Mouse (Mus musculus) liver, embryonic 11.5 days (tissue): ENCODE measurements around the gene Sept1. TPM values are rescaled to one million over a fixed set of nuclear protein-coding genes. Genes with fewer than 3 reads are reported as not detected.

Source experiments
- ATAC-seq: fragments of 200-750 bp; cut with Nextera tagmentation; replicated peaks from 2 replicates; pipeline ENCODE4 v1.8.0; 2017; ENCODE audit warnings: moderate number of reproducible peaks, mild to moderate bottlenecking, moderate TSS enrichment, moderate library complexity; ENCODE audit not compliant: low FRiP score
- DNase-seq: peaks from one replicate; pipeline ENCODE4 v3.0.0-alpha.2; 2017; ENCODE audit warnings: low spot score
- H3K27ac ChIP-seq: fragments of 300-500 bp; sonication (generic); 2 replicates; pipeline ENCODE4 v1.5.1; 2014; ENCODE audit warnings: mild to moderate bottlenecking, low read depth, low read length, control low read depth
- H3K27me3 ChIP-seq: fragments of 300-500 bp; sonication (generic); replicated peaks from 2 replicates; pipeline ENCODE4 v1.6.1; 2014; ENCODE audit warnings: low read length, mixed read lengths; ENCODE audit not compliant: control insufficient read depth, insufficient read depth
- H3K36me3 ChIP-seq: fragments of 300-500 bp; sonication (generic); 2 replicates; pipeline ENCODE4 v1.6.1; 2014; ENCODE audit warnings: mild to moderate bottlenecking, low read length, moderate library complexity, mixed read lengths; ENCODE audit not compliant: control insufficient read depth, insufficient read depth
- H3K4me1 ChIP-seq: fragments of 300-500 bp; sonication (generic); replicated peaks from 2 replicates; pipeline ENCODE4 v1.6.1; 2014; ENCODE audit warnings: low read length, mixed read lengths; ENCODE audit not compliant: control insufficient read depth, insufficient read depth
- H3K4me2 ChIP-seq: fragments of 300-500 bp; sonication (generic); 2 replicates; pipeline ENCODE4 v1.6.1; 2014; ENCODE audit warnings: mild to moderate bottlenecking, control low read depth, moderate library complexity
- H3K4me3 ChIP-seq: fragments of 300-500 bp; sonication (generic); 2 replicates; pipeline ENCODE4 v1.5.1; 2014; ENCODE audit warnings: low read depth, low read length, control low read depth
- H3K9ac ChIP-seq: fragments of 300-500 bp; sonication (generic); 2 replicates; pipeline ENCODE4 v1.6.1; 2014; ENCODE audit warnings: low read depth, low read length, control low read depth
- H3K9me3 ChIP-seq: fragments of 300-500 bp; sonication (generic); 2 replicates; pipeline ENCODE4 v1.6.1; 2016; ENCODE audit warnings: low read length, inconsistent platforms, mixed read lengths; ENCODE audit not compliant: control insufficient read depth
- WGBS: fragments of 180-500 bp; shearing (Covaris S2); extraction: QIAGEN DNeasy Blood & Tissue Kit; methylation state at CpG from one replicate; pipeline ENCODE4 v1.1.7; 2014; 5-methylcytosine and 5-hydroxymethylcytosine counted together
- polyA plus RNA-seq: library from polyadenylated mRNA; unstranded; fragments of >200 nt; fragmentation: Nextera tagmentation; extraction: Ambion mirVana; gene quantifications from 2 replicates; pipeline ENCODE4 v1.2.1, GENCODE M21; 2014

Sept1 gene
- polyA plus RNA-seq, 1 experiment from 2014 or later: 17.5 TPM

- peaks cover 35% of the 10 kb centered on the region for H3K4me1 ChIP-seq
- no peak overlapping the region for H3K27ac ChIP-seq
- no peak overlapping the region for H3K4me2 ChIP-seq
- no peaks in the 10 kb centered on the region; the same call in 1 of the 2 replicates for H3K27me3 ChIP-seq
- no peaks in the 10 kb centered on the region for H3K9me3 ChIP-seq
- H3K4me3 ChIP-seq: no peak overlapping the region
- DNase-seq: no peak
- no peak overlapping the region for H3K9ac ChIP-seq
- 88% methylated on average over 5 of the region's 5 CpGs for WGBS
- H3K36me3 ChIP-seq: no peaks in the 10 kb centered on the region
- ATAC-seq: no peak
These were observed 16.6 kb downstream of the Sept1 start for GRCm38 (mm10) chr7:127216307-127216706.

- peak; percentile 56 for ATAC-seq
- WGBS: 24% methylated on average over 33 of the region's 33 CpGs
- Histone ChIP-seq H3K27ac (no peak overlapping the region), H3K36me3 (no peaks in the 10 kb centered on the region), H3K9ac (0 out of 2 replicates have a peak overlapping the region, but pooled peaks have one; percentile 39), H3K9me3 (no peaks in the 10 kb centered on the region), H3K4me1 (peaks cover 35% of the 10 kb centered on the region), H3K4me2 (peak overlapping the region; percentile 58), H3K4me3 (peak overlapping the region; percentile 31), H3K27me3 (no peaks in the 10 kb centered on the region; the same call in 1 of the 2 replicates)
- peak; percentile 67 for DNase-seq
These were observed 17.7 kb downstream of the Sept1 start for GRCm38 (mm10) chr7:127214981-127215871.

- ATAC-seq: no peak
- 50% methylated on average over 21 of the region's 21 CpGs for WGBS
- DNase-seq: no peak
- Histone ChIP-seq H3K4me3 (no peak overlapping the region; the same call in 1 of the 2 replicates), H3K27ac (no peak overlapping the region), H3K9me3 (no peaks in the 10 kb centered on the region), H3K36me3 (no peaks in the 10 kb centered on the region), H3K4me1 (peaks cover 40% of the 10 kb centered on the region), H3K4me2 (peak overlapping the region; percentile 58), H3K9ac (no peak overlapping the region), H3K27me3 (no peaks in the 10 kb centered on the region; the same call in 1 of the 2 replicates)
These were observed 18.4 kb downstream of the Sept1 start for GRCm38 (mm10) chr7:127214521-127214920.

GRCm38 (mm10) chr7:127213930-127214329 lies 19.0 kb downstream of the Sept1 start:
- WGBS: 55% methylated on average over 12 of the region's 12 CpGs
- H3K4me1 ChIP-seq: peaks cover 38% of the 10 kb centered on the region
- H3K36me3 ChIP-seq: no peaks in the 10 kb centered on the region
- no peaks in the 10 kb centered on the region; the same call in 1 of the 2 replicates for H3K27me3 ChIP-seq
- H3K9ac ChIP-seq: no peak overlapping the region
- DNase-seq (no peak), ATAC-seq (no peak)
- H3K27ac ChIP-seq: no peak overlapping the region
- no peaks in the 10 kb centered on the region for H3K9me3 ChIP-seq
- no peak overlapping the region for H3K4me3 ChIP-seq
- H3K4me2 ChIP-seq: no peak overlapping the region; the same call in 1 of the 2 replicates

GRCm38 (mm10) chr7:127213485-127213884 lies 19.4 kb downstream of the Sept1 start:
- WGBS: 36% methylated on average over 7 of the region's 7 CpGs
- Histone ChIP-seq H3K4me3 (no peak overlapping the region), H3K36me3 (no peaks in the 10 kb centered on the region), H3K4me2 (no peak overlapping the region; the same call in 1 of the 2 replicates), H3K27ac (no peak overlapping the region), H3K9ac (no peak overlapping the region), H3K9me3 (no peaks in the 10 kb centered on the region), H3K27me3 (no peaks in the 10 kb centered on the region; the same call in 1 of the 2 replicates), H3K4me1 (peaks cover 35% of the 10 kb centered on the region)
- DNase-seq (no peak), ATAC-seq (no peak)

- 81% methylated on average over 12 of the region's 12 CpGs for WGBS
- no peak for ATAC-seq
These were observed 20.3 kb downstream of the Sept1 start for GRCm38 (mm10) chr7:127212432-127213250.

GRCm38 (mm10) chr7:127211014-127211745 lies 21.8 kb downstream of the Sept1 start:
- Histone ChIP-seq H3K27me3 (no peaks in the 10 kb centered on the region; the same call in 1 of the 2 replicates), H3K9me3 (no peaks in the 10 kb centered on the region), H3K4me1 (peaks cover 21% of the 10 kb centered on the region), H3K36me3 (no peaks in the 10 kb centered on the region), H3K4me3 (no peak overlapping the region), H3K9ac (no peak overlapping the region), H3K4me2 (no peak overlapping the region), H3K27ac (no peak overlapping the region; the same call in 1 of the 2 replicates)
- DNase-seq (no peak), ATAC-seq (no peak)
- WGBS: 76% methylated on average over 5 of the region's 5 CpGs

More at GRCm38 (mm10) chr7:127212432-127213250, 20.3 kb downstream of the Sept1 start:
- no peak overlapping the region for H3K27ac ChIP-seq
- no peaks in the 10 kb centered on the region for H3K9me3 ChIP-seq
- no peak for DNase-seq
- no peak overlapping the region for H3K4me3 ChIP-seq
- no peaks in the 10 kb centered on the region; the same call in 1 of the 2 replicates for H3K27me3 ChIP-seq
- H3K9ac ChIP-seq: no peak overlapping the region
- H3K4me1 ChIP-seq: peaks cover 26% of the 10 kb centered on the region
- H3K4me2 ChIP-seq: no peak overlapping the region
- H3K36me3 ChIP-seq: no peaks in the 10 kb centered on the region

- peaks cover 25% of the 10 kb centered on the region for H3K4me1 ChIP-seq
- no peak overlapping the region for H3K9ac ChIP-seq
- WGBS: 91% methylated on average over 4 of the region's 4 CpGs
- peaks cover under 1% of the 10 kb centered on the region for H3K36me3 ChIP-seq
- H3K9me3 ChIP-seq: no peaks in the 10 kb centered on the region
- DNase-seq (no peak), ATAC-seq (no peak)
- H3K4me3 ChIP-seq: no peak overlapping the region
- no peaks in the 10 kb centered on the region; the same call in 1 of the 2 replicates for H3K27me3 ChIP-seq
- 0 out of 2 replicates have a peak overlapping the region, but pooled peaks have one; percentile 69 for H3K27ac ChIP-seq
- H3K4me2 ChIP-seq: no peak overlapping the region; the same call in 1 of the 2 replicates
These were observed 22.7 kb downstream of the Sept1 start for GRCm38 (mm10) chr7:127210266-127210665.
